Mouse (Mus musculus) MEL (cell line): Measurements from ENCODE around the gene 9130409I23Rik. TPM values are rescaled to one million over a fixed set of nuclear protein-coding genes. Genes with fewer than 3 reads are reported as not detected.

Experiments
- DNase-seq: peaks from one replicate; pipeline ENCODE4 v3.0.0; 2011; ENCODE audit warnings: low read depth, low spot score
- H3K27ac ChIP-seq: 2 replicates; pipeline ENCODE4 v1.5.1; 2012; ENCODE audit warnings: low read depth, mild to moderate bottlenecking, control low read depth, low read length, moderate library complexity; ENCODE audit not compliant: control insufficient read depth
- H3K27me3 ChIP-seq, 2 experiments: fragments of 150-350 bp in 1 of 2; sonication (generic) in 1 of 2; 2 replicates each; pipeline ENCODE4 v1.6.1; 2012; ENCODE audit warnings: low read length in 2 of 2, mild to moderate bottlenecking in 2 of 2, improper control_type of control experiment in 1 of 2, moderate library complexity in 1 of 2; ENCODE audit not compliant: insufficient read depth in 2 of 2, control insufficient read depth in 1 of 2
- H3K36me3 ChIP-seq, 2 experiments: 2 replicates each; pipeline ENCODE4 v1.6.1; 2012 to 2014; ENCODE audit warnings: low read length in 2 of 2, improper control_type of control experiment in 1 of 2, inconsistent platforms in 1 of 2, mild to moderate bottlenecking in 1 of 2; ENCODE audit not compliant: insufficient read depth in 2 of 2, control insufficient read depth in 1 of 2
- H3K4me1 ChIP-seq, 2 experiments: fragments of 150-350 bp in 1 of 2; sonication (generic) in 1 of 2; 2 replicates each; pipeline ENCODE4 v1.6.1; 2012; ENCODE audit warnings: low read length in 2 of 2, improper control_type of control experiment in 1 of 2, mild to moderate bottlenecking in 1 of 2; ENCODE audit not compliant: insufficient read depth in 2 of 2, control insufficient read depth in 1 of 2
- H3K4me3 ChIP-seq, 2 experiments: fragments of 150-350 bp in 1 of 2; sonication (generic) in 1 of 2; 2 replicates each; pipeline ENCODE4 v1.5.1; 2012; ENCODE audit warnings: low read depth in 2 of 2, low read length in 2 of 2, mild to moderate bottlenecking in 2 of 2, moderate library complexity in 2 of 2, control low read depth in 1 of 2, improper control_type of control experiment in 1 of 2; ENCODE audit not compliant: control insufficient read depth in 1 of 2, insufficient read depth in 1 of 2
- H3K79me2 ChIP-seq: 2 replicates; pipeline ENCODE4 v1.6.1; 2012; ENCODE audit warnings: mild to moderate bottlenecking, low read length, moderate library complexity; ENCODE audit not compliant: control insufficient read depth, poor library complexity, insufficient read depth
- H3K9ac ChIP-seq: 2 replicates; pipeline ENCODE4 v1.6.1; 2012; ENCODE audit warnings: low read depth, mild to moderate bottlenecking, control low read depth, low read length, moderate library complexity; ENCODE audit not compliant: control insufficient read depth, poor library complexity, severe bottlenecking
- H3K9me3 ChIP-seq: fragments of 150-350 bp; sonication (generic); replicated peaks from 2 replicates; pipeline ENCODE4 v1.6.1; 2012; ENCODE audit warnings: mild to moderate bottlenecking, low read length, improper control_type of control experiment, moderate library complexity; ENCODE audit not compliant: insufficient read depth
- BHLHE40 ChIP-seq: IDR thresholded peaks from 2 replicates; pipeline ENCODE4 v1.6.1; 2012; ENCODE audit warnings: low read depth, mild to moderate bottlenecking, inconsistent platforms, low read length, improper control_type of control experiment, borderline replicate concordance
- CTCF ChIP-seq, 3 experiments: IDR thresholded peaks in 2 of 3; conservative IDR thresholded peaks in 1 of 3; 2 replicates each; pipeline ENCODE4 v1.5.1; 2011 to 2012; ENCODE audit warnings: low read length in 3 of 3, low read depth in 2 of 3, mild to moderate bottlenecking in 2 of 3, improper control_type of control experiment in 1 of 3, inconsistent platforms in 1 of 3, mixed read lengths in 1 of 3, moderate library complexity in 1 of 3; ENCODE audit not compliant: control insufficient read depth in 1 of 3, insufficient read depth in 1 of 3, poor library complexity in 1 of 3, severe bottlenecking in 1 of 3
- GATA1 ChIP-seq: IDR thresholded peaks from 2 replicates; pipeline ENCODE4 v1.6.1; 2011; ENCODE audit warnings: low read depth, low read length, improper control_type of control experiment
- JUND ChIP-seq: IDR thresholded peaks from 2 replicates; pipeline ENCODE4 v1.6.1; 2011; ENCODE audit warnings: low read depth, mild to moderate bottlenecking, improper control_type of control experiment, low read length
- MEF2A ChIP-seq: IDR thresholded peaks from 2 replicates; pipeline ENCODE4 v1.6.1; 2014; ENCODE audit warnings: low read depth, mild to moderate bottlenecking, inconsistent platforms, low read length, improper control_type of control experiment; ENCODE audit not compliant: poor library complexity, insufficient replicate concordance, severe bottlenecking; ENCODE audit errors: extremely low read depth
- MYB ChIP-seq: IDR thresholded peaks from 2 replicates; pipeline ENCODE4 v1.6.1; 2011; ENCODE audit warnings: mild to moderate bottlenecking, low read depth, low read length, improper control_type of control experiment
- NELFE ChIP-seq: IDR thresholded peaks from 2 replicates; pipeline ENCODE4 v1.6.1; 2011; ENCODE audit warnings: low read depth, low read length, improper control_type of control experiment
- POLR2A ChIP-seq, 2 experiments: IDR thresholded peaks; 2 replicates each; pipeline ENCODE4 v1.6.1; 2011 to 2012; ENCODE audit warnings: low read length in 2 of 2, mild to moderate bottlenecking in 2 of 2, control low read depth in 1 of 2, improper control_type of control experiment in 1 of 2, low read depth in 1 of 2, moderate library complexity in 1 of 2; ENCODE audit not compliant: control insufficient read depth in 1 of 2, insufficient read depth in 1 of 2, poor library complexity in 1 of 2
- RAD21 ChIP-seq: IDR thresholded peaks from 2 replicates; pipeline ENCODE4 v1.6.1; 2011; ENCODE audit warnings: mild to moderate bottlenecking, low read depth, low read length, improper control_type of control experiment
- SIN3A ChIP-seq: IDR thresholded peaks from 2 replicates; pipeline ENCODE4 v1.6.1; 2012; ENCODE audit warnings: low read length, improper control_type of control experiment, inconsistent platforms
- SMC3 ChIP-seq: IDR thresholded peaks from 2 replicates; pipeline ENCODE4 v1.6.1; 2011; ENCODE audit warnings: low read depth, low read length, improper control_type of control experiment
- TAL1 ChIP-seq: IDR thresholded peaks from 2 replicates; pipeline ENCODE4 v1.6.1; 2012; ENCODE audit warnings: mild to moderate bottlenecking, inconsistent platforms, low read length, moderate library complexity, mixed read lengths
- TBP ChIP-seq: IDR thresholded peaks from 2 replicates; pipeline ENCODE4 v1.8.0; 2011; ENCODE audit warnings: low read depth, low read length, improper control_type of control experiment
- TCF12 ChIP-seq: IDR thresholded peaks from 2 replicates; pipeline ENCODE4 v1.6.1; 2014; ENCODE audit warnings: low read depth, mild to moderate bottlenecking, inconsistent platforms, low read length, improper control_type of control experiment, moderate library complexity
- USF2 ChIP-seq, 2 experiments: IDR thresholded peaks; 2 replicates each; pipeline ENCODE4 v1.6.1; 2011 to 2012; ENCODE audit warnings: improper control_type of control experiment in 2 of 2, low read length in 2 of 2, borderline replicate concordance in 1 of 2, inconsistent platforms in 1 of 2, low read depth in 1 of 2, mild to moderate bottlenecking in 1 of 2; ENCODE audit not compliant: insufficient read depth in 1 of 2
- ZC3H11A ChIP-seq: IDR thresholded peaks from 2 replicates; pipeline ENCODE4 v1.6.1; 2012; ENCODE audit warnings: low read depth, mild to moderate bottlenecking, inconsistent platforms, low read length, improper control_type of control experiment
- ZMIZ1 ChIP-seq: IDR thresholded peaks from 2 replicates; pipeline ENCODE4 v1.6.1; 2012; ENCODE audit warnings: low read depth, mild to moderate bottlenecking, inconsistent platforms, low read length, improper control_type of control experiment, moderate library complexity
- ZNF384 ChIP-seq: IDR thresholded peaks from 2 replicates; pipeline ENCODE4 v1.6.1; 2012; ENCODE audit warnings: low read depth, mild to moderate bottlenecking, inconsistent platforms, low read length, improper control_type of control experiment
- polyA plus RNA-seq, 2 experiments: library from polyadenylated mRNA; stranded (reverse) in 1 of 2; unstranded in 1 of 2; fragments of >175 nt in 1 of 2; fragments of >200 nt in 1 of 2; gene quantifications; 2 replicates each; pipeline versions ENCODE4 v1.2.1 to v1.2.4; 2012; ENCODE audit warnings: low replicate concordance in 2 of 2, low read depth in 1 of 2; ENCODE audit not compliant: insufficient read length in 2 of 2, insufficient read depth in 1 of 2, missing spikeins in 1 of 2
- total RNA-seq: library from RNA; depleted of rRNA; stranded (reverse); fragments of 300-350 nt; gene quantifications from 2 replicates; pipeline ENCODE4 v1.2.3, GENCODE M21; 2012

Gene 9130409I23Rik
- total and polyA plus RNA-seq, 3 experiments, result not detected

DNA sequence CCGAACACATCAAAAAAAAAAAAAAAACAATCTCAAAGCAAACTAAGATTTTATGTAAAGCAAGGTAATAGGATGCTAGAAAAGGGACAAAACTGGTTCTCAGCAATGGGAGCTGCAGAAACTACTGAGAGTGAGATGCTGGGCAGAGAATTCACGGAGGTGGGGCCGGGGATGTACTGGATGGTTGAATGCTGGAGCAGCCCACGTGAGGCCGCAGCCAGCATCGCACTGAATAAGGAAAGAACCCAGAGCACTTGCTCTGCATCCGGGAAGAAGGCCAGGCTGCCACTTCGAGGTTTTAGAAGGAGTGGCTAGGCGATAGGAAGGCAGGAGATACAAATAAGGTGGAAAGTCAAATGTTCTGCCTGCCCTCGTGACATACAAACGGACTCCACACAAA is 18.6 kb downstream of the 9130409I23Rik start:
- H3K4me1 ChIP-seq, result peaks cover 5 to 23% of the 10 kb centered on the region in 2 experiments
- no peak overlapping the region for H3K9ac ChIP-seq
- no peaks in the 10 kb centered on the region for H3K79me2 ChIP-seq
- H3K27me3 ChIP-seq, result peaks cover 0 to 2% of the 10 kb centered on the region in 2 experiments; a peak in 1 of 4 replicates
- H3K27ac ChIP-seq, result no peak overlapping the region
- no peak overlapping the region for H3K4me3 ChIP-seq
- TF ChIP-seq ZNF384 (no peak), TCF12 (no peak), JUND (no peak), NELFE (no peak), BHLHE40 (no peak), POLR2A (IDR thresholded peaks at IDR 0.05; ENCODE audit: control insufficient read depth in 1 of 2, insufficient read depth in 1 of 2, low read depth in 1 of 2, low read length in 2 of 2, poor library complexity in 1 of 2) (no peak), TAL1 (no peak), RAD21 (no peak), USF2 (IDR thresholded peaks at IDR 0.05; ENCODE audit: borderline replicate concordance in 1 of 2, insufficient read depth in 1 of 2, low read depth in 1 of 2, low read length in 2 of 2) (no peak), MEF2A (no peak), ZMIZ1 (no peak), MYB (no peak)
- no peak for DNase-seq
- H3K36me3 ChIP-seq, result peaks cover 0 to 23% of the 10 kb centered on the region in 2 experiments; a peak in 2 of 4 replicates
- no peaks in the 10 kb centered on the region for H3K9me3 ChIP-seq

DNA sequence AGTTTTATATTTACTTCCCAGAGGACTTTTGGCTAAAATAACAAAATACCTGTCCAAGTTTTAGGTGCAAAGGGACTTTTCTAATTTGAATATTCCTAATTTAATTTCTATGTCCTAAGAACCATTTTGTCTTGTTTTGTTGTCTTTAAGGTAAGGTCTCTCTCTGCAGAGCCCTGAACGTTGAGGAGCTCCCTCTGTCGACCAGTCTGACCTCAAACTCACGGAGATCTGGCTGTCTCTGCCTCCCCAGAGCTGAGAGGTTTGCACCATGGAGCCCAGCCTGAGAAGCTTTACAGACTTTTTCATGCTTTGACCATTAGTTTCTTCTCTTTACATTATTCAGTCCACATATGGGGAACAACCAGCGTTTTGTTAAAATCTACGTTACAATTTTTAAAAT is 22.0 kb downstream of the 9130409I23Rik start:
- Histone ChIP-seq H3K9me3 (no peaks in the 10 kb centered on the region), H3K9ac (no peak overlapping the region), H3K4me1 (peaks cover 2 to 3% of the 10 kb centered on the region in 2 experiments), H3K36me3 (peaks cover 0 to 7% of the 10 kb centered on the region in 2 experiments; a peak in 2 of 4 replicates), H3K27me3 (peaks cover 4 to 6% of the 10 kb centered on the region in 2 experiments), H3K79me2 (no peaks in the 10 kb centered on the region), H3K4me3 (no peak overlapping the region), H3K27ac (no peak overlapping the region)
- DNase-seq, result no peak
- peak; percentile 78 for TF ChIP-seq SMC3
- TF ChIP-seq ZC3H11A, result peak; percentile 28
- no peak for TF ChIP-seq JUND
- no peak for TF ChIP-seq GATA1
- TF ChIP-seq TBP, result no peak
- peak; percentile 4 to 66 (median 54); a peak in 4 of 6 replicates for TF ChIP-seq CTCF (IDR thresholded peaks at IDR 0.05 in 2 of 3, conservative IDR thresholded peaks at IDR 0.05 in 1 of 3; ENCODE audit: control insufficient read depth in 1 of 3, insufficient read depth in 1 of 3, low read depth in 2 of 3, low read length in 3 of 3, poor library complexity in 1 of 3, severe bottlenecking in 1 of 3)
- TF ChIP-seq SIN3A, result no peak
- TF ChIP-seq RAD21, result peak; percentile 39
